Mouse (Mus musculus) midbrain, embryonic 13.5 days (tissue): ENCODE results near the gene Xirp2. TPM values are rescaled to one million over a fixed set of nuclear protein-coding genes. Genes with fewer than 3 reads are reported as not detected.
"Not testable (repeated sequence)": the region's sequence is repeated elsewhere in the genome, so short reads cannot be mapped to it uniquely, and the experiment has no call there.

Experiments used
- ATAC-seq: fragments of 200-750 bp; cut with Nextera tagmentation; 2 replicates; pipeline ENCODE4 v1.8.0; 2017; ENCODE audit warnings: mild to moderate bottlenecking, moderate TSS enrichment, moderate library complexity
- H3K27ac ChIP-seq: fragments of 300-500 bp; sonication (generic); 2 replicates; pipeline ENCODE4 v1.5.1; 2015; ENCODE audit warnings: inconsistent platforms, mild to moderate bottlenecking, moderate library complexity
- H3K27me3 ChIP-seq: fragments of 300-500 bp; sonication (generic); 2 replicates; pipeline ENCODE4 v1.6.1; 2015; ENCODE audit warnings: mild to moderate bottlenecking, inconsistent platforms
- H3K36me3 ChIP-seq: fragments of 300-500 bp; sonication (generic); 2 replicates; pipeline ENCODE4 v1.6.1; 2015; ENCODE audit warnings: mild to moderate bottlenecking, inconsistent platforms
- H3K4me1 ChIP-seq: fragments of 300-500 bp; sonication (generic); replicated peaks from 2 replicates; pipeline ENCODE4 v1.6.1; 2015; ENCODE audit warnings: inconsistent platforms
- H3K4me2 ChIP-seq: fragments of 300-500 bp; sonication (generic); replicated peaks from 2 replicates; pipeline ENCODE4 v1.6.1; 2015; ENCODE audit warnings: moderate library complexity, mild to moderate bottlenecking, inconsistent platforms
- H3K4me3 ChIP-seq: fragments of 300-500 bp; sonication (generic); replicated peaks from 2 replicates; pipeline ENCODE4 v1.5.1; 2015; ENCODE audit warnings: mild to moderate bottlenecking, inconsistent platforms
- H3K9ac ChIP-seq: fragments of 300-500 bp; sonication (generic); replicated peaks from 2 replicates; pipeline ENCODE4 v1.6.1; 2015; ENCODE audit warnings: mild to moderate bottlenecking, inconsistent platforms
- H3K9me3 ChIP-seq: fragments of 300-500 bp; sonication (generic); 2 replicates; pipeline ENCODE4 v1.6.1; 2016; ENCODE audit warnings: mild to moderate bottlenecking, inconsistent platforms
- WGBS: fragments of 180-500 bp; shearing (Covaris S2); methylation state at CpG from one replicate; pipeline ENCODE4 v1.1.7; 2015; 5-methylcytosine and 5-hydroxymethylcytosine counted together
- polyA plus RNA-seq: library from polyadenylated mRNA; unstranded; fragments of >200 nt; fragmentation: Nextera tagmentation; extraction: Ambion mirVana; gene quantifications from 2 replicates; pipeline ENCODE4 v1.2.1, GENCODE M21; 2015

Xirp2 gene
- polyA plus RNA-seq = not detected in 2 replicates

- Histone ChIP-seq H3K4me2 (no peak within 1 kb of the TSS), H3K9ac (no peak within 1 kb of the TSS), H3K4me3 (no peak within 1 kb of the TSS), H3K36me3 (no peaks in the 10 kb centered on the region), H3K9me3 (no peaks in the 10 kb centered on the region), H3K27me3 (no peaks in the 10 kb centered on the region), H3K27ac (no peak within 1 kb of the TSS), H3K4me1 (no peaks in the 10 kb centered on the region)
- ATAC-seq = no peak
- WGBS = 84% methylated on average over 3 of the region's 3 CpGs
Observed at GRCm38 (mm10) chr2:67445780-67446179, at the start of gene Xirp2. Xirp2 (plus strand) TSS chr2:67446002.

DNA sequence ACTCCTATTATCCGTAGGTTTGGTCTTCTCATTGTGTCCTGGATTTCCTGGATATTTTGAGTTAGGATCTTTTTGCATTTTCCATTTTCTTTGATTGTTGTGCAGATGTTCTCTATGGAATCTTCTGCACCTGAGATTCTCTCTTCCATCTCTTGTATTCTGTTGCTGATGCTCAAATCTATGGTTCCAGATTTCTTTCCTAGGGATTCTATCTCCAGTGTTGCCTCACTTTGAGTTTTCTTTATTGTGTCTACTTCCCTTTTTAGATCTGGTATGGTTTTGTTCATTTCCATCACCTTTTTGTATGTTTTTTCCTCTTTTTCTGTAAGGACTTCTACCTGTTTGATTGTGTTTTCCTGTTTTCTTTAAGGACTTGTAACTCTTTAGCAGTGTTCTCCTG lies 32.4 kb upstream of the Xirp2 start, which contains the start of gene Gm21830:
Gene Gm21830, plus strand, starts transcription at position 301 of the 400 bp plus-strand sequence.
- not testable (repeated sequence) for H3K4me3 ChIP-seq, H3K9me3 ChIP-seq, H3K27me3 ChIP-seq, ATAC-seq, H3K4me1 ChIP-seq, H3K36me3 ChIP-seq, H3K27ac ChIP-seq, H3K9ac ChIP-seq, H3K4me2 ChIP-seq
- WGBS = no CpG with 5 or more reads among the region's 1 CpGs

DNA sequence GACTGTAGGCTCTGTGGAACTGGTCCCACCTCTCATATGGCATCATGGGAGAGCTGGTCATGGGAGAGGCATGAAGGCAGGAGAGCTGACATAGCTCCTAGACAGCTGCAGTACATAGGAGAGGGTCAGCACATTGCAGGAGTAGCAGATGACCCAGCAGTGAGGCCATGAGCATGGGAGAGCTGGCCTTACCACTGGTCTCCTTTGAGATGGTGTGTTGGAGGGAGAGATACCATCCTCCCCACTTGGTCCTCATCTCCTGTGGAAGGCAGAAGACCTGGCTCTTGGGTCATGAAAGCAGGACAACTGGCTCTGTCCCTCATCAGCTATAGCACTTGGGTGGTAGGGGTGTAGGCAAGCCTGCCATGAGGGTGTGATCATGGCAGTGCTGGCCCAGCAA lies 24.9 kb upstream of the Xirp2 start:
- Histone ChIP-seq H3K4me1 (no peaks in the 10 kb centered on the region), H3K4me3 (no peak overlapping the region), H3K27ac (no peak overlapping the region), H3K4me2 (no peak overlapping the region), H3K36me3 (no peaks in the 10 kb centered on the region), H3K9me3 (no peaks in the 10 kb centered on the region), H3K27me3 (no peaks in the 10 kb centered on the region), H3K9ac (no peak overlapping the region)
- no peak for ATAC-seq

GRCm38 (mm10) chr2:67422799-67423198 lies 23.0 kb upstream of the Xirp2 start:
- H3K4me2 ChIP-seq = no peak overlapping the region
- no peak for ATAC-seq
- 91% methylated on average over 1 of the region's 1 CpGs for WGBS
- H3K4me3 ChIP-seq = no peak overlapping the region
- H3K36me3 ChIP-seq = no peaks in the 10 kb centered on the region
- H3K4me1 ChIP-seq = no peaks in the 10 kb centered on the region
- no peaks in the 10 kb centered on the region for H3K27me3 ChIP-seq
- no peaks in the 10 kb centered on the region for H3K9me3 ChIP-seq
- no peak overlapping the region for H3K9ac ChIP-seq
- H3K27ac ChIP-seq = no peak overlapping the region

DNA sequence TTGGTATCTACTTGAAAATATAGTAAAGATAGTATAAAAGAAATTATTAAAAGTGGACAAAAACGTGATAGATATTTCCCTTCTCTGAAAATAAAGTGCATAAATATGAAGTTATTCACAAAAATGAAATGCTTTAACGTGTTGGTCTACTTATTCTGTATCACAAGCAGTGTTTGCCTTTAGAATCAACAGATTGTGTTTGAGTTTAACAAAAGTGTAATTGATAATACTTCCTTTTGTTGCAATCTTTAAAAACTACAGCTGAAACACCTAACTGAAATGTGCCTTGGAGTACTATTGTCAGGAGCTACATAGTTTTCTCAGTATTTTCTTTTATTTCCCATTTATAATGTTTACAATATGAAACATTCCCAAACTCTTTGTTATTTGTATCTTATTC lies 12.7 kb upstream of the Xirp2 start, which contains the start of gene Gm26727:
Gene Gm26727, minus strand, starts transcription at position 101 of the 400 bp plus-strand sequence.
- Histone ChIP-seq H3K27me3 (no peaks in the 10 kb centered on the region), H3K9ac (no peak within 1 kb of the TSS), H3K9me3 (no peaks in the 10 kb centered on the region), H3K36me3 (no peaks in the 10 kb centered on the region), H3K4me1 (no peaks in the 10 kb centered on the region), H3K4me2 (no peak within 1 kb of the TSS), H3K4me3 (no peak within 1 kb of the TSS), H3K27ac (no peak within 1 kb of the TSS)
- ATAC-seq = no peak
- whole genome bisulfite sequencing = 71% methylated on average over 2 of the region's 2 CpGs

- Histone ChIP-seq H3K9ac (no peak overlapping the region), H3K4me3 (no peak overlapping the region), H3K27me3 (no peaks in the 10 kb centered on the region), H3K27ac (no peak overlapping the region), H3K4me2 (no peak overlapping the region), H3K36me3 (no peaks in the 10 kb centered on the region), H3K9me3 (no peaks in the 10 kb centered on the region), H3K4me1 (no peaks in the 10 kb centered on the region)
- ATAC-seq = no peak
- 93% methylated on average over 8 of the region's 8 CpGs for WGBS
Observed at GRCm38 (mm10) chr2:67438309-67438708, 7.5 kb upstream of the Xirp2 start.

DNA sequence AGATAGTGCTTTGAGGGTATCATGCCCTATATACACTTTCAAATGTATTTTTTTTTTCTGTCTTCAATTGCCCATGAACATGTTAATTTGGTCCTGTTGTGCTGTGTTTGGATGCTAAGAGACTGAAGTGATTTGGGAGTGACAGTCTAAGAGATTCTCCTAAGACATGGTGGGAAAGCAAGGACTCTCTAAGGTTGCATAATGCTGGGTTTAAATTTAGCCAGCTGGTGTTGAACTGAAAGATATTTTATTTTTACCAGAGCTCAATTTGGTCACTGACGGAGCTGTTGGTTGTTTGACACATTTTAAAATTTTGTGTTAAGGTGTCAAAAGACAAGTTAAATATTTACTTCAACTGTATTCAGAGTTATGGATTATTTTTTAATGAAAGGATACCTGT lies 970 bp downstream of the Xirp2 start:
- Histone ChIP-seq H3K36me3 (no peaks in the 10 kb centered on the region), H3K9me3 (no peaks in the 10 kb centered on the region), H3K27me3 (no peaks in the 10 kb centered on the region), H3K4me2 (no peak overlapping the region), H3K4me1 (no peaks in the 10 kb centered on the region), H3K4me3 (no peak overlapping the region), H3K9ac (no peak overlapping the region), H3K27ac (no peak overlapping the region)
- 85% methylated on average over 1 of the region's 1 CpGs for WGBS
- no peak for ATAC-seq

GRCm38 (mm10) chr2:67447206-67447605 lies 1.4 kb downstream of the Xirp2 start:
- Histone ChIP-seq H3K9ac (no peak overlapping the region), H3K9me3 (no peaks in the 10 kb centered on the region), H3K27ac (no peak overlapping the region), H3K27me3 (no peaks in the 10 kb centered on the region), H3K36me3 (no peaks in the 10 kb centered on the region), H3K4me2 (no peak overlapping the region), H3K4me1 (no peaks in the 10 kb centered on the region), H3K4me3 (no peak overlapping the region)
- 81% methylated on average over 12 of the region's 12 CpGs for WGBS
- no peak for ATAC-seq

GRCm38 (mm10) chr2:67460857-67461256 lies 15.1 kb downstream of the Xirp2 start:
- H3K4me1 ChIP-seq = no peaks in the 10 kb centered on the region
- no peak overlapping the region for H3K27ac ChIP-seq
- no peak overlapping the region for H3K4me2 ChIP-seq
- H3K27me3 ChIP-seq = no peaks in the 10 kb centered on the region
- ATAC-seq = no peak
- H3K4me3 ChIP-seq = no peak overlapping the region
- H3K36me3 ChIP-seq = no peaks in the 10 kb centered on the region
- WGBS = 83% methylated on average over 3 of the region's 3 CpGs
- no peaks in the 10 kb centered on the region for H3K9me3 ChIP-seq
- no peak overlapping the region for H3K9ac ChIP-seq

DNA sequence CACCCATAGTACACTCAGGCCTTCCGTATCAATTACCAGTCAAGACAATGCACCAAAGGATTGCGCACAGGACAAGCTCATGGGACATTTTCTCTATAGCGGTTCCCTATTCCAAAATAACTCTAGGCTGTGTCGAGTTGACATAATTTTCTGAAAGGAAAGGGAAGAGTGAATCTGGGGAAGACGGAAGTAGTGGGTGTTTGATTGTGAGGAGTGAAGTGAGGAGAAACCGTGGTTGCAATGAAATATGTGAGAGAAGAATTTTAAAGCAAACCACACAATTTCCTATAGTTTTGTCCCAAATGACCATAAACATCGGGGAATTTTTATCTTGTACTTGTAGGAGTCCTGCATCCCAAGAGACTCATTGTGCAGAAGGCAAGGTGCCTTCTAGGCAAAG lies 21.2 kb downstream of the Xirp2 start:
- Histone ChIP-seq H3K27me3 (no peaks in the 10 kb centered on the region), H3K4me1 (no peaks in the 10 kb centered on the region), H3K4me3 (no peak overlapping the region), H3K9ac (no peak overlapping the region), H3K27ac (no peak overlapping the region), H3K36me3 (no peaks in the 10 kb centered on the region), H3K9me3 (no peaks in the 10 kb centered on the region), H3K4me2 (no peak overlapping the region)
- no peak for ATAC-seq
- WGBS = 94% methylated on average over 7 of the region's 7 CpGs

DNA sequence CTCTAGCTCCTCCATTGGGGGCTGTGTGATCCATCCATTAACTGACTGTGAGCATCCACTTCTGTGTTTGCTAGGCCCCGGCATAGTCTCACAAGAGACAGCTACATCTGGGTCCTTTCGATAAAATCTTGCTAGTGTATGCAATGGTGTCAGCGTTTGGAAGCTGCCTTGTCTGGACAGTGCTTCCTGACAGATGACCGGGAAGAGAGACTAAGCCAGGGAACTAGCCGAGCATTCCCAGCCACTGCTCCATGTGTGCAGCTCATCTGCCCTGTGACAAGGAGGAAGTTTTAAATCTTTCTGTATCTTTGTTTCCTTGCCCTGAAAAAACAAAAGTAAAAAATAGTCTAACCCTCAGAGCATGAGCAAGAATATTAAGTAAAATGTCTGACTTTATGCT lies 24.2 kb downstream of the Xirp2 start:
- H3K36me3 ChIP-seq, H3K4me2 ChIP-seq, H3K9ac ChIP-seq, H3K4me1 ChIP-seq, H3K27me3 ChIP-seq, H3K4me3 ChIP-seq, ATAC-seq, H3K27ac ChIP-seq, H3K9me3 ChIP-seq: not testable (repeated sequence)
- WGBS = 92% methylated on average over 5 of the region's 5 CpGs

- WGBS = 18% methylated on average over 6 of the region's 6 CpGs
- H3K9ac ChIP-seq = no peak overlapping the region
- no peaks in the 10 kb centered on the region for H3K27me3 ChIP-seq
- no peak overlapping the region for H3K27ac ChIP-seq
- ATAC-seq = no peak
- H3K4me1 ChIP-seq = no peaks in the 10 kb centered on the region
- no peak overlapping the region for H3K4me3 ChIP-seq
- no peaks in the 10 kb centered on the region for H3K36me3 ChIP-seq
- no peak overlapping the region for H3K4me2 ChIP-seq
- H3K9me3 ChIP-seq = no peaks in the 10 kb centered on the region
Observed at GRCm38 (mm10) chr2:67477753-67478152, 32.0 kb downstream of the Xirp2 start.

DNA sequence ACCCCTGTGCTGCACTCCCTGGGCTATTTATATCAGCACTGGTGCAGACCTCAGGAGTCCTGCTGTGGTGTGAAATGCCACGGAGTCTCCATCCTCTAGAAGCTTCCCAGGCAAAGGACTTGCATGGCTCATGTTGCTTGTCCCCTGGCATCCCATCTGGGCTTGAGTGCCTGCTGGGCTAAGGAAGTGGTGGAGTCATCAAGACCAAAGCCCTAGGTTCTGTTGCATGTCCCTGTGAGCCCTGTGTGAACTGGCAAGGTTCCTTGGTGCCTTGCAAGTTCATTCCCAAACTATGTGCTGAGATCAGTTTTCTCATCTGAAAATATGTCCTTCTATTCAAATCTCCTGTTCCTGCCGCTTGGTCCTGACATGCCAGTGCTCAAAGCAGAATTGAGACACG lies 35.2 kb downstream of the Xirp2 start:
- no peaks in the 10 kb centered on the region for H3K4me1 ChIP-seq
- H3K36me3 ChIP-seq = no peaks in the 10 kb centered on the region
- no peaks in the 10 kb centered on the region for H3K27me3 ChIP-seq
- ATAC-seq = no peak
- H3K9me3 ChIP-seq = no peaks in the 10 kb centered on the region
- H3K9ac ChIP-seq = no peak overlapping the region
- H3K4me2 ChIP-seq = no peak overlapping the region
- 68% methylated on average over 3 of the region's 3 CpGs for WGBS
- no peak overlapping the region for H3K27ac ChIP-seq
- no peak overlapping the region for H3K4me3 ChIP-seq
